Mouse (Mus musculus): ENCODE results near the gene Olfr1115.
"Not testable (repeated sequence)": the region's sequence is repeated elsewhere in the genome, so short reads cannot be mapped to it uniquely, and the experiment has no call there.

Olfr1115 gene

DNA sequence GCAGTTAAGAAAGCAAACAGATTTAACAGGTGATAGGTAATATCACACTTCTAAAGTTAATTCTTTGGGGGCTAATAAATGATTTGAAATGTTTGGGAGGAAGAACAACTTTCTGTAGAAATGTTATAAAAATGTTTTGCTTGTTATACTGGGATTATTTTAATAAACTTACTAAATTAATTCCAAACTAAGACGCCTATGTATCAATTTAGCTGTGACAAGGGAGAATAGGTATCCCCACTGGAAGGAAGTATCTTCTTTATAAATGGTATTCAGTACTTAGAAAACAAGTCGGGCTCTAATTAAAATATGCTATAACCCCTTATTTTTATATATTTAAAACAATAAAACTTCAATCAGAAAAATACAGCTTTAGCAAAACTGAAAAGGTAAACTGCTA is at the start of gene Olfr1115:
Gene Olfr1115, plus strand, starts transcription at position 301 of the 400 bp plus-strand sequence.
- DNase-seq: no peak

DNA sequence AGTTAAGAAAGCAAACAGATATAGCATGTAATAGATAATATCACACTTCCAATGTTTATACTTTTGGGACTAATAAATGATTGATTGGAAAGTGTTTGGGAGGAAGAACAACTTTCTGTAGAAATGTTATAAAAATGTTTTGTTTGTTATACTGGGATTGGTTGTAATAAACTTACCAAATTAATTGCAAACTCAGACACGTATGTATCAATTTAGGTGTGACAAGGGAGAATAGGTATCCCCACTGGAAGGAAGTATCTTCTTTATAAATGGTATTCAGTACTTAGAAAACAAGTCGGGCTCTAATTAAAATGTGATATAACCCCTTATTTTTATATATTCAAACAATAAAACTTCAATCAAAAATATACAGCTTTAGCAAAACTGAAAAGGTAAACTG is 39.1 kb upstream of the Olfr1115 start, which contains the start of gene Olfr1113:
Gene Olfr1113, plus strand, starts transcription at position 301 of the 400 bp plus-strand sequence.
- no peak for DNase-seq

DNA sequence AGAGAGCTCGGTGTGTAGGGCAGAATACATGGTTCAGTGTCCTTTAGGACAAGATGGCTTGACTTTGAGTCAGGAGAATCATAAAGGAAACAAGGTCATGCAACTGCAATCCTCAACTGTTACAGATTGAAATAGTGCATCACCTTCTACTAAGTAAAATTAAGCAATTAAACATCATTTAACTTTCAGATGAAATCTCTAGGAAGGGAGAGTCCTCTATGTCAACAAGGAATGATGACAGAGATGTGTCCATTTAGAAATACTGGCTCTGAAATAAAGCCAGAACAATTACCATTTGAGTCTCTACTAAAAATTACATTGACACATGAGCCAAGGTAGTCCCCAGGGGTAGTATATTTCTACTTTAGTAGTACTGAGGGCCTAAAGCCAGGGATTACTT is 19.4 kb downstream of the Olfr1115 start, which contains the start of gene Olfr1116:
Gene Olfr1116, plus strand, starts transcription at position 301 of the 400 bp plus-strand sequence.
- DNase-seq: no peak

GRCm38 (mm10) chr2:87293977-87294376 is 46.2 kb downstream of the Olfr1115 start:
- DNase-seq: not testable (repeated sequence)

Data from right cerebral cortex, postnatal 4 days (tissue).